In the genomic region with DNA sequence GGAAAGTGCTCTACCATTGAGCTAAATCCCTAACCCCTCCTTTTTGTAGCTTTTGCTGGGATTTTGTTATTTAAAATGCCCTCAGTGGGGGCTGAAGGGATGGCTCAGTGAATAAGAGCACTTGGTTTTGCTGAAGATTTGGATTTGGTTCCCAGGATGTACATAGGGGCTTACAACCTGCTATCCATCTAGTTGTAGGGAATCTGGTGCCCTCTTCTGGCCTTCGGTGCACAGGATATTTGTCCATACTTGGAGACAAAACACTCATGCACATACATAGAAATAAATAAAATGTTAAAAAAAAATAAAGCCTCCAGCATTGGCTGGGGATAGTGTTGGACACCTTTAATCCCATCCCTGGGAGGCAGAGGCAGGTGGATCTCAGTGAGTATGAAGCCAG, we compare ENCODE assay signal across 13 mouse cellular contexts. TPM values are rescaled to one million over a fixed set of nuclear protein-coding genes. Genes with fewer than 3 reads are reported as not detected.
DNase-seq lines count a peak whose midpoint lies in the region; ATAC-seq and TF ChIP-seq lines count a peak whose summit lies in the region.
"Had no signal": no experiment of that assay in that cellular context is flagged by ENCODE, and none has a peak within 500 bp of the region (broad histone marks: within the 10 kb centered on the region; RNA-seq: fewer than 3 reads in every experiment).

No protein-coding gene starts in this region.

- 69% methylated on average over 1 of the region's 1 CpGs for WGBS in kidney, embryonic 15.5 days
- WGBS in thymus, adult 2 months = 74% methylated on average over 1 of the region's 1 CpGs

- TF ChIP-seq CTCF in thymus, adult 2 months (IDR thresholded peaks at IDR 0.05; ENCODE audit: borderline replicate concordance, control insufficient read depth, extremely low read depth, insufficient read depth, low read length, poor library complexity) = no peak

- TF ChIP-seq POLR2A in thymus, adult 2 months (IDR thresholded peaks at IDR 0.05; ENCODE audit: control insufficient read depth, extremely low read depth, insufficient read depth, low read length, poor library complexity) = no peak

- DNase-seq in CD4-positive, CD25-positive, alpha-beta regulatory T cell, adult 2 months (ENCODE audit: low read depth, low spot score) = peak; percentile 45
- DNase-seq in kidney, adult 18-20 months = peak; percentile 18
- peak; percentile 26 for DNase-seq in thymus, adult 2 months
- DNase-seq in thymus, postnatal 10 days (ENCODE audit: low spot score in 2 of 2) = no peak
- DNase-seq in neural tube, embryonic 10.5 days (ENCODE audit: extremely low spot score, low spot score) = no peak
- no peak for DNase-seq in natural killer cell, adult 2 months (ENCODE audit: low spot score in 2 of 2)
- DNase-seq: right cerebral cortex, postnatal 25 days had no signal

- H3K27ac ChIP-seq in kidney, embryonic 15.5 days = no peak overlapping the region
- H3K27ac ChIP-seq in thymus, adult 2 months (ENCODE audit: control insufficient read depth, insufficient read depth, low read length) = no peak overlapping the region
- H3K27ac ChIP-seq: forebrain, embryonic 12.5 days; hindbrain, embryonic 12.5 days; neural tube, embryonic 13.5 days had no signal

- no peak overlapping the region for H3K4me3 ChIP-seq in kidney, embryonic 15.5 days (replicated peaks)
- no peak overlapping the region for H3K4me3 ChIP-seq in thymus, adult 2 months (ENCODE audit: control insufficient read depth, insufficient read depth, low read length)
- H3K4me3 ChIP-seq: forebrain, embryonic 12.5 days; hindbrain, embryonic 12.5 days; megakaryocyte, embryonic 14.5 days; neural tube, embryonic 13.5 days had no signal

- H3K27me3 ChIP-seq in kidney, embryonic 15.5 days = no peaks in the 10 kb centered on the region
- H3K27me3 ChIP-seq in thymus, adult 2 months (ENCODE audit: control insufficient read depth, insufficient read depth, low read length) = no peaks in the 10 kb centered on the region
- H3K27me3 ChIP-seq: forebrain, embryonic 12.5 days; hindbrain, embryonic 12.5 days; megakaryocyte, embryonic 14.5 days; neural tube, embryonic 13.5 days had no signal

- H3K9ac ChIP-seq in kidney, embryonic 15.5 days = no peak overlapping the region
- H3K9ac ChIP-seq: forebrain, embryonic 12.5 days; hindbrain, embryonic 12.5 days; neural tube, embryonic 13.5 days had no signal

- peaks cover 62% of the 10 kb centered on the region for H3K36me3 ChIP-seq in kidney, embryonic 15.5 days
- peaks cover 41% of the 10 kb centered on the region for H3K36me3 ChIP-seq in thymus, adult 2 months (ENCODE audit: control insufficient read depth, insufficient read depth, low read length)

- H3K4me2 ChIP-seq in kidney, embryonic 15.5 days = no peak overlapping the region
- H3K4me2 ChIP-seq: forebrain, embryonic 12.5 days; hindbrain, embryonic 12.5 days; neural tube, embryonic 13.5 days had no signal

- no peak for ATAC-seq in CD4-positive, CD25-positive, alpha-beta regulatory T cell, adult 4 months
- no peak for ATAC-seq in kidney, embryonic 15.5 days (replicated peaks; ENCODE audit: low FRiP score)

- peaks cover 14% of the 10 kb centered on the region for H3K4me1 ChIP-seq in kidney, embryonic 15.5 days
- peaks cover 7% of the 10 kb centered on the region for H3K4me1 ChIP-seq in thymus, adult 2 months (replicated peaks; ENCODE audit: control insufficient read depth, insufficient read depth, low read length)

- no peaks in the 10 kb centered on the region for H3K9me3 ChIP-seq in kidney, embryonic 15.5 days (replicated peaks)
- H3K9me3 ChIP-seq: forebrain, embryonic 12.5 days; hindbrain, embryonic 12.5 days; megakaryocyte, embryonic 14.5 days; neural tube, embryonic 13.5 days had no signal

RNA-seq across cellular contexts. Expression of gene Ddx55, which starts 2.5 kb away (rescaled TPM):
- 10 to 100 TPM; 17.2 to 22.9 TPM for polyA plus RNA-seq in CD4-positive, CD25-positive, alpha-beta regulatory T cell, adult 4 months (2017; shearing (Covaris generic))
- polyA plus RNA-seq in kidney, embryonic 15.5 days (2015; fragmentation: Nextera tagmentation; extraction: Ambion mirVana) = 13.6 and 15.8 TPM in 2 replicates
- polyA plus RNA-seq in thymus, adult 2 months (2012; rRNA removed) = 33.2 and 38.5 TPM in 2 replicates

RNA-seq across cellular contexts. Expression of gene Tmed2, which starts 14.7 kb away (rescaled TPM):
- polyA plus RNA-seq in CD4-positive, CD25-positive, alpha-beta regulatory T cell, adult 4 months (2017; shearing (Covaris generic)) = 10 to 100 TPM; 35.7 to 51.2 TPM
- polyA plus RNA-seq in kidney, embryonic 15.5 days (2015; fragmentation: Nextera tagmentation; extraction: Ambion mirVana) = 519 and 585 TPM in 2 replicates
- polyA plus RNA-seq in thymus, adult 2 months (2012; rRNA removed) = 134 and 198 TPM in 2 replicates

RNA-seq across cellular contexts. Expression of gene Eif2b1, which starts 23.8 kb away (rescaled TPM):
- 10 to 100 TPM; 45.0 to 45.7 TPM for polyA plus RNA-seq in CD4-positive, CD25-positive, alpha-beta regulatory T cell, adult 4 months (2017; shearing (Covaris generic))
- polyA plus RNA-seq in kidney, embryonic 15.5 days (2015; fragmentation: Nextera tagmentation; extraction: Ambion mirVana) = 72.5 and 73.1 TPM in 2 replicates
- polyA plus RNA-seq in thymus, adult 2 months (2012; rRNA removed) = 25.2 and 25.4 TPM in 2 replicates

RNA-seq across cellular contexts. Expression of gene Gtf2h3, which starts 23.8 kb away (rescaled TPM):
- polyA plus RNA-seq in CD4-positive, CD25-positive, alpha-beta regulatory T cell, adult 4 months (2017; shearing (Covaris generic)) = 10 to 100 TPM; 57.1 to 69.8 TPM
- 72.8 and 78.7 TPM in 2 replicates for polyA plus RNA-seq in kidney, embryonic 15.5 days (2015; fragmentation: Nextera tagmentation; extraction: Ambion mirVana)
- polyA plus RNA-seq in thymus, adult 2 months (2012; rRNA removed) = 55.7 and 57.6 TPM in 2 replicates

RNA-seq across cellular contexts. Expression of gene Rilpl1, which starts 24.0 kb away (rescaled TPM):
- 1 to 10 TPM in 1 of 2 experiments, under 1 TPM in 1; 0.62 to 1.1 TPM for polyA plus RNA-seq in CD4-positive, CD25-positive, alpha-beta regulatory T cell, adult 4 months (2017; shearing (Covaris generic))
- 21.8 and 22.8 TPM in 2 replicates for polyA plus RNA-seq in kidney, embryonic 15.5 days (2015; fragmentation: Nextera tagmentation; extraction: Ambion mirVana)
- polyA plus RNA-seq in thymus, adult 2 months (2012; rRNA removed) = 3.6 and 9.5 TPM in 2 replicates

Comparison
In these comparisons a context has a peak if more than half of its experiments do, and no peak if none do; other contexts are left out.
1. DNase-seq: peak in CD4-positive, CD25-positive, alpha-beta regulatory T cell, adult 2 months (single experiment), kidney, adult 18-20 months (single experiment) and thymus, adult 2 months (single experiment); none in thymus, postnatal 10 days (0 of 2), neural tube, embryonic 10.5 days (single experiment) and natural killer cell, adult 2 months (0 of 2).